Comparison of ENCODE assay signal across 17 mouse cellular contexts in the genomic region with DNA sequence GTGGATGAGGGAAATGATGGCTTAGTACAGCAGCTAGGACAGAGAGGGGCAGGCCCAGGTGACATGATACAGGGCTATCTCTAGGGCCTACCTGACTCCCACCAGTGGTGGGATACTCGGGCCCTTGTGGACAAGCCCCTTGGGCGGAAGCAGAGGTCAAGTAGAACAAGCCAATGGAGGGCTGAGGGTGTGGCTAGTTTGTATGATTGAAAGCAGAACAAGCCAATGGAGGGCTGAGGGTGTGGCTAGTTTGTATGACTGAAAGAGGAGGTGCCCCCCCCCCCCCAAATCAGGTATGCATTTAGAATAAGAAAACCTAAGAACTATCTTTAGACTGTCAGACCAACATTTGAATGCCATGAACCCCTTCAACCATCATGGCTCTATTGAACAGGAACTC. TPM values are rescaled to one million over a fixed set of nuclear protein-coding genes. Genes with fewer than 3 reads are reported as not detected.
A peak's percentile ranks its signal among the peaks of the same experiment; 100 is the strongest.
DNase-seq lines count a peak whose midpoint lies in the region; ATAC-seq and TF ChIP-seq lines count a peak whose summit lies in the region.
"Had no signal": no experiment of that assay in that cellular context is flagged by ENCODE, and none has a peak within 500 bp of the region (broad histone marks: within the 10 kb centered on the region; RNA-seq: fewer than 3 reads in every experiment).

No protein-coding gene starts in this region.

- H3K79me2 ChIP-seq in liver, adult 2 months (ENCODE audit: control insufficient read depth, insufficient read depth, low read length), result no peaks in the 10 kb centered on the region

- no peak for TF ChIP-seq EP300 in stomach, postnatal 0 days (optimal IDR thresholded peaks at IDR 0.05)

- no peak for TF ChIP-seq CTCF in liver, adult 2 months (IDR thresholded peaks at IDR 0.05; ENCODE audit: low read depth, low read length)
- TF ChIP-seq CTCF in stomach, postnatal 0 days (IDR thresholded peaks at IDR 0.05; ENCODE audit: low read depth), result no peak

- 54% methylated on average over 2 of the region's 2 CpGs for WGBS in heart, embryonic 11.5 days (ENCODE audit: insufficient replicate concordance)
- WGBS in liver, adult 2 months, result 70% methylated on average over 2 of the region's 2 CpGs
- 56% methylated on average over 2 of the region's 2 CpGs for WGBS in liver, embryonic 11.5 days
- 69% methylated on average over 2 of the region's 2 CpGs for WGBS in stomach, postnatal 0 days
- WGBS in midbrain, embryonic 10.5 days, result 69% methylated on average over 2 of the region's 2 CpGs

- no peak for ATAC-seq in heart, embryonic 11.5 days (replicated peaks; ENCODE audit: insufficient number of reproducible peaks, low FRiP score, low TSS enrichment)
- no peak for ATAC-seq in liver, embryonic 11.5 days (replicated peaks; ENCODE audit: low FRiP score)
- no peak for ATAC-seq in stomach, postnatal 0 days (ENCODE audit: low FRiP score, low TSS enrichment)
- ATAC-seq: intestine, embryonic 16.5 days had no signal

- TF ChIP-seq POLR2A in liver, adult 2 months (IDR thresholded peaks at IDR 0.05; ENCODE audit: extremely low read depth, insufficient read depth, low read length), result no peak

- no peak overlapping the region for H3K27ac ChIP-seq in heart, embryonic 11.5 days (ENCODE audit: low read depth, low read length)
- H3K27ac ChIP-seq in liver, adult 2 months (replicated peaks; ENCODE audit: insufficient read depth, low read depth, low read length), result peak overlapping the region; percentile 82
- no peak overlapping the region for H3K27ac ChIP-seq in liver, embryonic 11.5 days (ENCODE audit: low read depth, low read length)
- peak overlapping the region; percentile 75; the same call in 1 of the 2 replicates for H3K27ac ChIP-seq in stomach, postnatal 0 days (replicated peaks)
- H3K27ac ChIP-seq in midbrain, embryonic 10.5 days (replicated peaks), result no peak overlapping the region

- H3K4me3 ChIP-seq in heart, embryonic 11.5 days (ENCODE audit: low read depth, low read length), result no peak overlapping the region
- peak overlapping the region; percentile 43 for H3K4me3 ChIP-seq in liver, adult 2 months (ENCODE audit: insufficient read depth, low read depth, low read length)
- H3K4me3 ChIP-seq in liver, embryonic 11.5 days (ENCODE audit: low read depth, low read length), result no peak overlapping the region
- no peak overlapping the region for H3K4me3 ChIP-seq in stomach, postnatal 0 days (ENCODE audit: low read depth, low read length)
- H3K4me3 ChIP-seq in midbrain, embryonic 10.5 days, result no peak overlapping the region
- H3K4me3 ChIP-seq: erythroblast, embryonic 14.5 days; heart, embryonic 15.5 days had no signal

- no peaks in the 10 kb centered on the region for H3K36me3 ChIP-seq in heart, embryonic 11.5 days (ENCODE audit: control insufficient read depth, insufficient read depth, low read length)
- H3K36me3 ChIP-seq in liver, adult 2 months (ENCODE audit: control insufficient read depth, insufficient read depth, low read length), result no peaks in the 10 kb centered on the region
- no peaks in the 10 kb centered on the region for H3K36me3 ChIP-seq in liver, embryonic 11.5 days (ENCODE audit: control insufficient read depth, insufficient read depth, low read length)
- H3K36me3 ChIP-seq in stomach, postnatal 0 days (ENCODE audit: control insufficient read depth, insufficient read depth, low read length), result no peaks in the 10 kb centered on the region
- H3K36me3 ChIP-seq in midbrain, embryonic 10.5 days, result no peaks in the 10 kb centered on the region
- H3K36me3 ChIP-seq: heart, embryonic 15.5 days had no signal

- H3K4me1 ChIP-seq in heart, embryonic 11.5 days (ENCODE audit: control insufficient read depth, insufficient read depth, low read length), result peaks cover 20% of the 10 kb centered on the region
- 0 out of 2 replicates have a peak, but pooled peaks cover 3% of the 10 kb centered on the region for H3K4me1 ChIP-seq in liver, adult 2 months (ENCODE audit: control insufficient read depth, insufficient read depth, low read length)
- H3K4me1 ChIP-seq in liver, embryonic 11.5 days (replicated peaks; ENCODE audit: control insufficient read depth, insufficient read depth, low read length), result peaks cover 40% of the 10 kb centered on the region
- H3K4me1 ChIP-seq in stomach, postnatal 0 days (replicated peaks; ENCODE audit: control insufficient read depth, insufficient read depth), result no peaks in the 10 kb centered on the region
- H3K4me1 ChIP-seq in midbrain, embryonic 10.5 days, result peaks cover 28% of the 10 kb centered on the region

- no peak overlapping the region for H3K9ac ChIP-seq in heart, embryonic 11.5 days (ENCODE audit: low read depth, low read length)
- peak overlapping the region; percentile 50; the same call in 1 of the 2 replicates for H3K9ac ChIP-seq in liver, adult 2 months (ENCODE audit: low read depth, low read length)
- no peak overlapping the region for H3K9ac ChIP-seq in liver, embryonic 11.5 days (ENCODE audit: low read depth, low read length)
- no peak overlapping the region for H3K9ac ChIP-seq in stomach, postnatal 0 days (ENCODE audit: low read length)
- H3K9ac ChIP-seq: heart, embryonic 15.5 days had no signal

- H3K9me3 ChIP-seq in heart, embryonic 11.5 days (replicated peaks; ENCODE audit: control insufficient read depth, low read length), result no peaks in the 10 kb centered on the region
- no peaks in the 10 kb centered on the region for H3K9me3 ChIP-seq in liver, embryonic 11.5 days (ENCODE audit: control insufficient read depth, low read length)
- H3K9me3 ChIP-seq in stomach, postnatal 0 days (ENCODE audit: control insufficient read depth, low read length), result no peaks in the 10 kb centered on the region
- no peaks in the 10 kb centered on the region for H3K9me3 ChIP-seq in midbrain, embryonic 10.5 days (replicated peaks)
- H3K9me3 ChIP-seq: heart, embryonic 15.5 days had no signal

- no peaks in the 10 kb centered on the region; the same call in 1 of the 2 replicates for H3K27me3 ChIP-seq in heart, embryonic 11.5 days (ENCODE audit: control insufficient read depth, insufficient read depth, low read length)
- H3K27me3 ChIP-seq in liver, adult 2 months (ENCODE audit: control insufficient read depth, insufficient read depth, low read length), result no peaks in the 10 kb centered on the region
- H3K27me3 ChIP-seq in liver, embryonic 11.5 days (replicated peaks; ENCODE audit: control insufficient read depth, insufficient read depth, low read length), result no peaks in the 10 kb centered on the region
- no peaks in the 10 kb centered on the region for H3K27me3 ChIP-seq in stomach, postnatal 0 days (ENCODE audit: control insufficient read depth, insufficient read depth, low read length)
- H3K27me3 ChIP-seq in midbrain, embryonic 10.5 days (ENCODE audit: low read depth, poor library complexity, severe bottlenecking), result no peaks in the 10 kb centered on the region
- H3K27me3 ChIP-seq: heart, embryonic 15.5 days had no signal

- peak; percentile 98 for DNase-seq in heart, adult 11 months
- DNase-seq in liver, adult 2 months (ENCODE audit: extremely low read depth, low read depth, low spot score), result no peak
- no peak for DNase-seq in liver, embryonic 11.5 days (ENCODE audit: low spot score)
- peak; percentile 67 for DNase-seq in kidney, adult 9 months
- no peak for DNase-seq in stomach, postnatal 0 days (ENCODE audit: low spot score)
- no peak for DNase-seq in spleen, adult 12 weeks (ENCODE audit: low spot score)
- no peak for DNase-seq in midbrain, embryonic 10.5 days (ENCODE audit: low spot score)
- DNase-seq: thymus, adult 18-20 months had no signal

- no peak overlapping the region for H3K4me2 ChIP-seq in heart, embryonic 11.5 days
- no peak overlapping the region for H3K4me2 ChIP-seq in liver, embryonic 11.5 days
- no peak overlapping the region for H3K4me2 ChIP-seq in stomach, postnatal 0 days (replicated peaks; ENCODE audit: low read depth)

RNA-seq across cellular contexts. Expression of a gene that starts 2.4 kb away (rescaled TPM):
- 145 and 157 TPM in 2 replicates for polyA plus RNA-seq in heart, embryonic 11.5 days (2014; fragmentation: Nextera tagmentation; extraction: Ambion mirVana)
- total RNA-seq in liver, adult 2 months (2014; rRNA removed), result 58.6 and 67.0 TPM in 2 replicates
- polyA plus RNA-seq in liver, adult 2 months (2012; rRNA removed), result 60.7 and 90.0 TPM in 2 replicates
- 161 and 181 TPM in 2 replicates for polyA plus RNA-seq in liver, embryonic 11.5 days (2014; fragmentation: Nextera tagmentation; extraction: Ambion mirVana)
- 49.7 and 54.3 TPM in 2 replicates for polyA plus RNA-seq in stomach, postnatal 0 days (2015; fragmentation: Nextera tagmentation; extraction: Ambion mirVana)
- polyA plus RNA-seq in midbrain, embryonic 10.5 days (2016; fragmentation: Nextera tagmentation; extraction: Ambion mirVana), result 68.5 and 85.7 TPM in 2 replicates

RNA-seq across cellular contexts. Expression of a gene that starts 4.2 kb away (rescaled TPM):
- not detected in 2 replicates for polyA plus RNA-seq in heart, embryonic 11.5 days (2014; fragmentation: Nextera tagmentation; extraction: Ambion mirVana)
- total RNA-seq in liver, adult 2 months (2014; rRNA removed), result not detected in 2 replicates
- not detected in 2 replicates for polyA plus RNA-seq in liver, adult 2 months (2012; rRNA removed)
- not detected in 2 replicates for polyA plus RNA-seq in liver, embryonic 11.5 days (2014; fragmentation: Nextera tagmentation; extraction: Ambion mirVana)
- polyA plus RNA-seq in stomach, postnatal 0 days (2015; fragmentation: Nextera tagmentation; extraction: Ambion mirVana), result 0.18 TPM in 1 of 2 replicates, not detected in the other
- not detected in 2 replicates for polyA plus RNA-seq in midbrain, embryonic 10.5 days (2016; fragmentation: Nextera tagmentation; extraction: Ambion mirVana)
- total RNA-seq: common myeloid progenitor, adult 5-6 weeks; left cerebral cortex, postnatal 36 days; midbrain, postnatal 0 days; neutrophil, adult 5-6 weeks had no signal
- polyA plus RNA-seq: erythroblast, embryonic 14.5 days; frontal cortex, adult 2 months; heart, embryonic 15.5 days; intestine, embryonic 16.5 days had no signal

RNA-seq across cellular contexts. Expression of a gene that starts 22.0 kb away (rescaled TPM):
- 15.7 and 20.6 TPM in 2 replicates for polyA plus RNA-seq in heart, embryonic 11.5 days (2014; fragmentation: Nextera tagmentation; extraction: Ambion mirVana)
- 116 and 153 TPM in 2 replicates for total RNA-seq in liver, adult 2 months (2014; rRNA removed)
- 421 and 511 TPM in 2 replicates for polyA plus RNA-seq in liver, adult 2 months (2012; rRNA removed)
- polyA plus RNA-seq in liver, embryonic 11.5 days (2014; fragmentation: Nextera tagmentation; extraction: Ambion mirVana), result 36.1 and 40.1 TPM in 2 replicates
- polyA plus RNA-seq in stomach, postnatal 0 days (2015; fragmentation: Nextera tagmentation; extraction: Ambion mirVana), result 109 and 120 TPM in 2 replicates
- polyA plus RNA-seq in midbrain, embryonic 10.5 days (2016; fragmentation: Nextera tagmentation; extraction: Ambion mirVana), result 9.0 and 10.6 TPM in 2 replicates

RNA-seq across cellular contexts. Expression of a gene that starts 46.1 kb away (rescaled TPM):
- polyA plus RNA-seq in heart, embryonic 11.5 days (2014; fragmentation: Nextera tagmentation; extraction: Ambion mirVana), result 13.4 and 14.9 TPM in 2 replicates
- 0.09 and 0.13 TPM in 2 replicates for total RNA-seq in liver, adult 2 months (2014; rRNA removed)
- 0.41 and 0.60 TPM in 2 replicates for polyA plus RNA-seq in liver, adult 2 months (2012; rRNA removed)
- polyA plus RNA-seq in liver, embryonic 11.5 days (2014; fragmentation: Nextera tagmentation; extraction: Ambion mirVana), result 10.5 and 11.1 TPM in 2 replicates
- polyA plus RNA-seq in stomach, postnatal 0 days (2015; fragmentation: Nextera tagmentation; extraction: Ambion mirVana), result 10.9 and 13.4 TPM in 2 replicates
- polyA plus RNA-seq in midbrain, embryonic 10.5 days (2016; fragmentation: Nextera tagmentation; extraction: Ambion mirVana), result 36.4 and 51.4 TPM in 2 replicates
- total RNA-seq: neutrophil, adult 5-6 weeks had no signal
- polyA plus RNA-seq: erythroblast, embryonic 14.5 days had no signal

Comparison
In these comparisons a context has a peak if more than half of its experiments do, and no peak if none do; other contexts are left out.
1. H3K27ac ChIP-seq: peak in liver, adult 2 months (single experiment) and stomach, postnatal 0 days (single experiment); none in heart, embryonic 11.5 days (single experiment), liver, embryonic 11.5 days (single experiment) and midbrain, embryonic 10.5 days (single experiment).
2. DNase-seq: peak in heart, adult 11 months (single experiment) and kidney, adult 9 months (single experiment); none in liver, adult 2 months (single experiment), liver, embryonic 11.5 days (single experiment), stomach, postnatal 0 days (single experiment), spleen, adult 12 weeks (single experiment) and midbrain, embryonic 10.5 days (single experiment).